Mouse (Mus musculus): ENCODE measurements around the gene Shh. TPM values are rescaled to one million over a fixed set of nuclear protein-coding genes. Genes with fewer than 3 reads are reported as not detected.

Shh gene
- polyA plus RNA-seq, 1 experiment from 2014 or later = 1.2 TPM

- H3K4me3 ChIP-seq (ENCODE audit: low read depth, low read length) = no peak overlapping the region
- peaks cover 7% of the 10 kb centered on the region; the same call in 1 of the 2 replicates for H3K36me3 ChIP-seq (ENCODE audit: control insufficient read depth, insufficient read depth, low read length)
- no peak overlapping the region for H3K4me2 ChIP-seq (ENCODE audit: low read depth, severe bottlenecking)
- 89% methylated on average over 12 of the region's 12 CpGs for WGBS
- no peak overlapping the region for H3K9ac ChIP-seq (ENCODE audit: low read length)
- H3K27ac ChIP-seq (replicated peaks; ENCODE audit: low read depth, low read length) = no peak overlapping the region
- DNase-seq (ENCODE audit: low spot score) = no peak
- no peaks in the 10 kb centered on the region for H3K4me1 ChIP-seq (ENCODE audit: control insufficient read depth, insufficient read depth, low read length)
- no peaks in the 10 kb centered on the region for H3K27me3 ChIP-seq (ENCODE audit: control insufficient read depth, insufficient read depth, low read length)
- H3K9me3 ChIP-seq (ENCODE audit: control insufficient read depth, low read length) = no peaks in the 10 kb centered on the region
- ATAC-seq (ENCODE audit: insufficient number of reproducible peaks, low FRiP score, low TSS enrichment, low read depth) = no peak
Observed at GRCm38 (mm10) chr5:28419640-28420265, 47.3 kb downstream of the Shh start.

GRCm38 (mm10) chr5:28418734-28419133 lies 48.3 kb downstream of the Shh start:
- H3K4me1 ChIP-seq (ENCODE audit: control insufficient read depth, insufficient read depth, low read length) = no peaks in the 10 kb centered on the region
- H3K9me3 ChIP-seq (ENCODE audit: control insufficient read depth, low read length) = no peaks in the 10 kb centered on the region
- WGBS = 84% methylated on average over 10 of the region's 10 CpGs
- H3K27me3 ChIP-seq (ENCODE audit: control insufficient read depth, insufficient read depth, low read length) = no peaks in the 10 kb centered on the region
- peaks cover 16% of the 10 kb centered on the region; the same call in 1 of the 2 replicates for H3K36me3 ChIP-seq (ENCODE audit: control insufficient read depth, insufficient read depth, low read length)
- no peak overlapping the region for H3K9ac ChIP-seq (ENCODE audit: low read length)
- H3K4me2 ChIP-seq (ENCODE audit: low read depth, severe bottlenecking) = no peak overlapping the region
- H3K27ac ChIP-seq (replicated peaks; ENCODE audit: low read depth, low read length) = no peak overlapping the region
- no peak for ATAC-seq (ENCODE audit: insufficient number of reproducible peaks, low FRiP score, low TSS enrichment, low read depth)
- no peak overlapping the region for H3K4me3 ChIP-seq (ENCODE audit: low read depth, low read length)
- DNase-seq (ENCODE audit: low spot score) = no peak

GRCm38 (mm10) chr5:28416029-28416428 lies 51.0 kb downstream of the Shh start:
- no peaks in the 10 kb centered on the region for H3K4me1 ChIP-seq (ENCODE audit: control insufficient read depth, insufficient read depth, low read length)
- no peaks in the 10 kb centered on the region for H3K9me3 ChIP-seq (ENCODE audit: control insufficient read depth, low read length)
- no peak overlapping the region for H3K4me2 ChIP-seq (ENCODE audit: low read depth, severe bottlenecking)
- no peak overlapping the region for H3K9ac ChIP-seq (ENCODE audit: low read length)
- ATAC-seq (ENCODE audit: insufficient number of reproducible peaks, low FRiP score, low TSS enrichment, low read depth) = no peak
- H3K36me3 ChIP-seq (ENCODE audit: control insufficient read depth, insufficient read depth, low read length) = peaks cover 22% of the 10 kb centered on the region; the same call in 1 of the 2 replicates
- H3K27me3 ChIP-seq (ENCODE audit: control insufficient read depth, insufficient read depth, low read length) = no peaks in the 10 kb centered on the region
- H3K27ac ChIP-seq (replicated peaks; ENCODE audit: low read depth, low read length) = no peak overlapping the region
- DNase-seq (ENCODE audit: low spot score) = no peak
- no peak overlapping the region for H3K4me3 ChIP-seq (ENCODE audit: low read depth, low read length)

- no peak for ATAC-seq (ENCODE audit: insufficient number of reproducible peaks, low FRiP score, low TSS enrichment, low read depth)
- Histone ChIP-seq H3K36me3 (ENCODE audit: control insufficient read depth, insufficient read depth, low read length) (peaks cover 22% of the 10 kb centered on the region; the same call in 1 of the 2 replicates), H3K9me3 (ENCODE audit: control insufficient read depth, low read length) (no peaks in the 10 kb centered on the region), H3K4me1 (ENCODE audit: control insufficient read depth, insufficient read depth, low read length) (no peaks in the 10 kb centered on the region), H3K27me3 (ENCODE audit: control insufficient read depth, insufficient read depth, low read length) (no peaks in the 10 kb centered on the region), H3K9ac (ENCODE audit: low read length) (no peak overlapping the region), H3K4me2 (ENCODE audit: low read depth, severe bottlenecking) (no peak overlapping the region), H3K27ac (replicated peaks; ENCODE audit: low read depth, low read length) (no peak overlapping the region), H3K4me3 (ENCODE audit: low read depth, low read length) (no peak overlapping the region)
- no peak for DNase-seq (ENCODE audit: low spot score)
- WGBS = 95% methylated on average over 3 of the region's 3 CpGs
Observed at GRCm38 (mm10) chr5:28414076-28414475, 53.0 kb downstream of the Shh start.

GRCm38 (mm10) chr5:28413533-28413932 lies 53.5 kb downstream of the Shh start:
- DNase-seq (ENCODE audit: low spot score) = no peak
- Histone ChIP-seq H3K9ac (ENCODE audit: low read length) (no peak overlapping the region), H3K9me3 (ENCODE audit: control insufficient read depth, low read length) (no peaks in the 10 kb centered on the region), H3K4me1 (ENCODE audit: control insufficient read depth, insufficient read depth, low read length) (no peaks in the 10 kb centered on the region), H3K4me3 (ENCODE audit: low read depth, low read length) (no peak overlapping the region), H3K4me2 (ENCODE audit: low read depth, severe bottlenecking) (no peak overlapping the region), H3K36me3 (ENCODE audit: control insufficient read depth, insufficient read depth, low read length) (peaks cover 27% of the 10 kb centered on the region), H3K27ac (replicated peaks; ENCODE audit: low read depth, low read length) (no peak overlapping the region), H3K27me3 (ENCODE audit: control insufficient read depth, insufficient read depth, low read length) (no peaks in the 10 kb centered on the region)
- WGBS = 96% methylated on average over 5 of the region's 5 CpGs
- no peak for ATAC-seq (ENCODE audit: insufficient number of reproducible peaks, low FRiP score, low TSS enrichment, low read depth)

GRCm38 (mm10) chr5:28412006-28412685 lies 54.9 kb downstream of the Shh start:
- Histone ChIP-seq H3K4me1 (ENCODE audit: control insufficient read depth, insufficient read depth, low read length) (no peaks in the 10 kb centered on the region), H3K9me3 (ENCODE audit: control insufficient read depth, low read length) (no peaks in the 10 kb centered on the region), H3K36me3 (ENCODE audit: control insufficient read depth, insufficient read depth, low read length) (peaks cover 23% of the 10 kb centered on the region), H3K4me3 (ENCODE audit: low read depth, low read length) (no peak overlapping the region), H3K27me3 (ENCODE audit: control insufficient read depth, insufficient read depth, low read length) (no peaks in the 10 kb centered on the region), H3K9ac (ENCODE audit: low read length) (no peak overlapping the region), H3K27ac (replicated peaks; ENCODE audit: low read depth, low read length) (no peak overlapping the region), H3K4me2 (ENCODE audit: low read depth, severe bottlenecking) (no peak overlapping the region)
- DNase-seq (ENCODE audit: low spot score) = no peak
- WGBS = 93% methylated on average over 2 of the region's 2 CpGs
- ATAC-seq (ENCODE audit: insufficient number of reproducible peaks, low FRiP score, low TSS enrichment, low read depth) = no peak

Other genes starting within 250 kb of the Shh start
- 0.14 TPM in 1 of 2 replicates, not detected in the other for gene Cnpy1, start 221.4 kb downstream of the Shh start, polyA plus RNA-seq (2014; fragmentation: Nextera tagmentation; extraction: Ambion mirVana)
- 16.4 and 18.5 TPM in 2 replicates for gene Rbm33, start 150.1 kb downstream of the Shh start, polyA plus RNA-seq (2014; fragmentation: Nextera tagmentation; extraction: Ambion mirVana)

All from limb, embryonic 11.5 days (tissue).